Mouse (Mus musculus) adrenal gland, adult 18-20 months (tissue): ENCODE results near the gene Lrrfip1. TPM values are rescaled to one million over a fixed set of nuclear protein-coding genes. Genes with fewer than 3 reads are reported as not detected.

ENCODE experiments used
- DNase-seq, 2 experiments: peaks; one replicate each; pipeline ENCODE4 v3.0.0; 2021 to 2022; ENCODE audit warnings: low spot score in 2 of 2
- long read RNA-seq, 2 experiments: library from polyadenylated mRNA; stranded (forward); transcript quantifications; one replicate each; pipeline ENCODE4 v2.0.0; 2021
- total RNA-seq, 2 experiments: library from RNA; stranded (reverse); gene quantifications; 1 replicate in 1 of 2; 2 replicates in 1 of 2; pipeline ENCODE4 v1.2.3; 2021

Lrrfip1 gene
- total RNA-seq, result 10 to 100 TPM; 48.2 to 53.4 TPM
- long read RNA-seq, experiment 1, transcript Lrrfip1-203 (8 exons, 3,645 nt), result major isoform, 15 of 75 reads
- long read RNA-seq, experiment 1, partial matches to known transcripts, result 4 of 75 reads
- long read RNA-seq, experiment 1, other reads (novel, unspliced or antisense), result 54 of 75 reads
- long read RNA-seq, experiment 2, transcript Lrrfip1-203 (8 exons, 3,645 nt), result major isoform, 49 of 122 reads
- long read RNA-seq, experiment 2, partial matches to known transcripts, result 7 of 122 reads
- long read RNA-seq, experiment 2, other reads (novel, unspliced or antisense), result 65 of 122 reads

GRCm38 (mm10) chr1:90998268-90998890 is at the start of gene Lrrfip1:
TSS of gene Lrrfip1 (plus strand) at chr1:90998737.
- DNase-seq, result peak; percentile 72 to 74

- no peak for DNase-seq
Measured at GRCm38 (mm10) chr1:90949309-90949708, 49.2 kb upstream of the Lrrfip1 start.

GRCm38 (mm10) chr1:90951670-90952069 is 46.9 kb upstream of the Lrrfip1 start:
- DNase-seq, result no peak

GRCm38 (mm10) chr1:90952808-90953207 is 45.7 kb upstream of the Lrrfip1 start, which contains the start of gene Prlh:
TSS of gene Prlh (plus strand) at chr1:90953108.
- DNase-seq, result no peak

- no peak for DNase-seq
Measured at GRCm38 (mm10) chr1:90953688-90954087, 44.8 kb upstream of the Lrrfip1 start.

GRCm38 (mm10) chr1:90956245-90957096 is 42.1 kb upstream of the Lrrfip1 start:
- peak; percentile 43 to 52 for DNase-seq

- no peak for DNase-seq
Measured at GRCm38 (mm10) chr1:90962526-90962925, 36.0 kb upstream of the Lrrfip1 start.

- no peak for DNase-seq
Measured at GRCm38 (mm10) chr1:90962994-90963393, 35.5 kb upstream of the Lrrfip1 start.

GRCm38 (mm10) chr1:90967583-90967982 is 31.0 kb upstream of the Lrrfip1 start:
- DNase-seq, result peak; percentile 36 to 52

GRCm38 (mm10) chr1:90968649-90969048 is 29.9 kb upstream of the Lrrfip1 start:
- no peak for DNase-seq

- DNase-seq, result no peak
Measured at GRCm38 (mm10) chr1:90969347-90969784, 29.2 kb upstream of the Lrrfip1 start, which contains the start of gene Rab17. TSS of gene Rab17 (minus strand) at chr1:90969661.

- DNase-seq, result no peak
Measured at GRCm38 (mm10) chr1:90969881-90970390, 28.6 kb upstream of the Lrrfip1 start.

- DNase-seq, result peak; percentile 97
Measured at GRCm38 (mm10) chr1:90972911-90973573, 25.5 kb upstream of the Lrrfip1 start.

GRCm38 (mm10) chr1:90973574-90973911 is 25.0 kb upstream of the Lrrfip1 start:
- DNase-seq, result no peak

- peak; percentile 56 to 61 for DNase-seq
Measured at GRCm38 (mm10) chr1:90974906-90975649, 23.5 kb upstream of the Lrrfip1 start.

- DNase-seq, result peak in 1 of 2 experiments; percentile 17
Measured at GRCm38 (mm10) chr1:90975960-90976359, 22.6 kb upstream of the Lrrfip1 start.

GRCm38 (mm10) chr1:90980638-90981330 is 17.8 kb upstream of the Lrrfip1 start:
- DNase-seq, result no peak

- no peak for DNase-seq
Measured at GRCm38 (mm10) chr1:90981346-90981745, 17.2 kb upstream of the Lrrfip1 start.

- DNase-seq, result no peak
Measured at GRCm38 (mm10) chr1:90995916-90996315, 2.6 kb upstream of the Lrrfip1 start.
